Mouse (Mus musculus) retina, postnatal 7 days (tissue): Measurements from ENCODE around the gene Nrros.

ENCODE experiments used
- DNase-seq: peaks from one replicate; pipeline ENCODE4 v3.0.0-alpha.2; 2012; ENCODE audit warnings: low read depth, low spot score

Nrros gene

DNA sequence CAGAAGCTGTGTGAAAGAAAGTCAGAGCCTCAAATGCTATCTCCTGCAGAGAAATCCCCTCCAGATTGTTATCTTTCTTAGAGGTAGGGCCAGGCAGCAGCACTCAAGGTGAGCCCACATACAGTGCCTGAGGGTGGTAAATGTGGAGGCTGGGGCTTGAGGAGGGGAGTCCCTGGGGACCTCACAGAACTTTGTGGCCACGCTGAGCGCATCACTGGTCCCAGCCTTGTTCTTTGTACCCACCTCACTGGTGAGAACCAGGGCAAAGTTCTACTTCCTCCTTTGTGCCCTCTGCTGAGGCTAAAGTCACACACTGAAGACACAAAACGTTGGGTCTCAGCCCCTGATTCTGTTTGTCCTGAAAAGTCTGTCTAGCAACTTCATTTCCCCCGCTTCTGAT lies 2.0 kb downstream of the Nrros start:
- no peak for DNase-seq

GRCm38 (mm10) chr16:32160742-32161323 lies 4.6 kb downstream of the Nrros start:
- DNase-seq = no peak

DNA sequence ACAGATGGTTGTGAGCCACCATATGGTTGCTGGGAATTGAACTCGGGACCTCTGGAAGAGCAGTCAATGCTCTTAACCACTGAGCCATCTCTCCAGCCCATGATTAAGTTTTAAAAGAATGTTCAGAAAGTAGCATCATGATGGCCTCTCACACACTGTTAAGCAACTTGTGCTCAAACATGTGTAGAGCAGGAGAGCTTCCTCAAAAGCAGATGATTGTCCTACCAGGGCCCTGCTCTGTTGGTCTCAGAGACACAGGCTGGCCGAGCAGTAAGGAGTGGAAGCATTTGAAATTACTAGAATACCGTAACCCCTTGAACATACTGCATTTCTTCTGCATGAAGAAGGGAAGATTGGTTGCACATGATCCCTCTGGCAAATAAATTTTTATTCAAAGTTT lies 6.4 kb downstream of the Nrros start:
- DNase-seq = no peak

- DNase-seq = no peak
Measured at GRCm38 (mm10) chr16:32157369-32157768, 8.0 kb downstream of the Nrros start.

- DNase-seq = no peak
Measured at GRCm38 (mm10) chr16:32156719-32157118, 8.7 kb downstream of the Nrros start.

- no peak for DNase-seq
Measured at GRCm38 (mm10) chr16:32154437-32154836, 11.0 kb downstream of the Nrros start.

DNA sequence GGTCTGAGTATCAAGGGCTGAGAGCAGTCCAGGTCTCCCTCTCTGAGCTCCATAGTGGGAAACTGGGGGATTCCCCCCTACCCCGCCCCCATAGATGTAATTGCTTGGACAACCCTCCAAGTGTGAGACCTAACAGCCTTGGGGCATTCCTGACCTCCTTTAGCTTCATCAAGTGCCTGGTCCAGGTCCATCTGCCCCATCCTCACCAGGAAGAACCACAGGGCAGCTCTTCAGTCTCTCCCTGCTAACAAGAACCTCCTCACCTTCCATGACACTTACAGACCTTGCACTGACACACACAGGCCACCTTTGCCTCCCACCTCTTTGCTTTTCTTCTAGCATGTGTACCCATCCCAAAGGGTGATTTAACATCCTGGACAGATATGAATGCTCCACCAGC lies 11.4 kb downstream of the Nrros start:
- no peak for DNase-seq

GRCm38 (mm10) chr16:32147589-32148207 lies 17.7 kb downstream of the Nrros start:
- DNase-seq = no peak

- no peak for DNase-seq
Measured at GRCm38 (mm10) chr16:32144592-32144991, 20.8 kb downstream of the Nrros start.

DNA sequence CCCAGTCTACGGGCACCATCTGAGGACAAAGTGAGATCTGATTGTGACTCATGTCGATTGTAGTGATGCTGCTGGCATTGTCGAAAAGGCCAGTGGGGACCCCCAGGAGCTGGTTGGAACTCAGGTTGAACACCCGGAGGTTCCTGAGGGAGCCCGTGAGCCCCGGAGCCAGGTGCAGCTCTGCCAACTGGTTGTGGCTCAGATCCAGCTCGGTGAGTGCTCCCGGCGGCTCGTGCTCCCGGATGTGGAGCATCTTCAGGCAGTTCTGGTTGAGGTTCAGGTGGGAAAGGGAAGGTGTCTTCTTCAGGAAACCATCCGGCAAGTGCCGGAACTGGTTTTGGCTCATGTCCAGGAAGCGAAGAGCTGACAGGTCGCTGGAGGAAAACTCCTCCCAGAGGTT lies 21.6 kb downstream of the Nrros start:
- DNase-seq = no peak

GRCm38 (mm10) chr16:32138954-32139353 lies 26.4 kb downstream of the Nrros start:
- DNase-seq = no peak

DNA sequence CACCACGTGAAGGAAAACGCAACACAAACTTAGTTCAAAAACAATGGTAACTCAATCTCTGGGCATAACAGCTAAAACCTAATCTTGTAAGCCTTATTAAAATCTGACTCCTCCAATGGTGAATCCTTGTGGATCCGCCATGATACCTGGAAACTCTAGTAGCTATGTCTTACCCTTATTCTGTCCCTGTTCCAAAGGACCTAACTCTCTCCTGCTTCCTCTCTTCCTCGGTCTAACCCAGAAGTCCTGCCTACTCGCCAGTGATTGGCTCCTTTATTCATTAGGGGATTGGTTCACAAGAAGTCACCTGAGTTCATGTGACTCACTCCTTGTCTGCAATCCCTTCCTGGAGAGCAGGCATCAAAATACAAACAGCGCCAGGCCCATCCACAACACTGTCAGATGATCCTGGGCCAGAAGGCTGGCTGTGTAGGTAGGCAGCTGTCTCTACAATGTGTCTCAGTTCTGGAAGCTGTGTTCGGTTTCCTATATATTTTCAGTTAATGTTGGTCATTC lies 29.5 kb downstream of the Nrros start:
- no peak for DNase-seq

- no peak for DNase-seq
Measured at GRCm38 (mm10) chr16:32133148-32133547, 32.2 kb downstream of the Nrros start.

GRCm38 (mm10) chr16:32130190-32130826 lies 35.1 kb downstream of the Nrros start:
- no peak for DNase-seq

DNA sequence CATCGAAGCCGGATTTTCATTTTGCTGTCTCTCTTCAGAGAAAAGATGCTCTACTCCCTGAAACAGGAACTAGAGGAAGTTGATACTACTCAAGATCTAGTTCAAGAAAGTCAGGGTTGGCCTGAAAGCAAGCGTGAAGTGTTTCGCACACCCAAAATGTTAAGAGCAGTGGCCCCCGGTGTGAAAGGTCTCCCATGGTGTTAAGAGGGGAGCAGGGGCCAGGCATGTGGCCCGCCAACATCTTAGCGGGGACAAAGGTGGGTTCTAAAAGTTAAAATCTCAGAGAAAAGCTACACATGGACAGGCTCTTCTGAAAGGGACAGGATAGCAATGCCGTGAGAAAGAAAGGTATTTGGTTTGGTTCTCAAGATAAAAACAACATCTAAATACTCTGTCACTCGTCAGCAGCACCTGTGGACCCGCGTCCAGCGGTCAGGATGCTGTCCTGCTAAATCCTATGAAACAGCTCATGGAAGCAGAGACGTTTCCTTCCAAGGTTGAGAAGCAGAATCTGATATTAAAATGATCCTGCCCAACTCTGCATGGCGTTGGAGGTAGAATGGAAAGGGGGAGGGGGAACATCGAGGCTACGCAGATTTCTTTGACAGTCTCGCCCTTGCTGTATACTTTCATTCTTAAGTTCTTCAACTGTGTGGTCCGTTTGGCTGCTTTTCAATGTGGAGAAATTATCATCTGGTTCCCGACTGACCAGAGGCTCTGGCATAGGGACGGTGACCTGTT lies 35.8 kb downstream of the Nrros start:
- no peak for DNase-seq

- DNase-seq = no peak
Measured at GRCm38 (mm10) chr16:32127046-32127445, 38.3 kb downstream of the Nrros start.

DNA sequence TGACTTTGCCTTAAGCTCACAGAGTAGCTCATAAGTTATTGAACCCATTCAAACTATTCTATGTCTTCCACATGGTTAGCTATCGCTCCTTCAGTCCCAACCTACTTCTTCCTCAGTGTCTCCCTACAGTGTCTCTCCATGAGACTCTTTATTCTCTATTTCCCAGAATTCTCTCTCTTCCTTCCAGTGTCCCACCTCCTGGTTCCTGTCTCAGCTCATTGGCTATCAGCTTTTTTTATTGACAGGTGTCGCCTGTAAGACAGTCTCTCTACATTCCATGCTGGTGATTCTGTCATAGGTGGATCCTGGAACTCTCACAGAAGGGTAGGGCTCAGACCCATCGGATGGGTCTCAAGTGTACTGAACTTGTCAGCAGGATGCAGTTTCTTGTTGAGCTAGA lies 40.0 kb downstream of the Nrros start:
- DNase-seq = no peak

DNA sequence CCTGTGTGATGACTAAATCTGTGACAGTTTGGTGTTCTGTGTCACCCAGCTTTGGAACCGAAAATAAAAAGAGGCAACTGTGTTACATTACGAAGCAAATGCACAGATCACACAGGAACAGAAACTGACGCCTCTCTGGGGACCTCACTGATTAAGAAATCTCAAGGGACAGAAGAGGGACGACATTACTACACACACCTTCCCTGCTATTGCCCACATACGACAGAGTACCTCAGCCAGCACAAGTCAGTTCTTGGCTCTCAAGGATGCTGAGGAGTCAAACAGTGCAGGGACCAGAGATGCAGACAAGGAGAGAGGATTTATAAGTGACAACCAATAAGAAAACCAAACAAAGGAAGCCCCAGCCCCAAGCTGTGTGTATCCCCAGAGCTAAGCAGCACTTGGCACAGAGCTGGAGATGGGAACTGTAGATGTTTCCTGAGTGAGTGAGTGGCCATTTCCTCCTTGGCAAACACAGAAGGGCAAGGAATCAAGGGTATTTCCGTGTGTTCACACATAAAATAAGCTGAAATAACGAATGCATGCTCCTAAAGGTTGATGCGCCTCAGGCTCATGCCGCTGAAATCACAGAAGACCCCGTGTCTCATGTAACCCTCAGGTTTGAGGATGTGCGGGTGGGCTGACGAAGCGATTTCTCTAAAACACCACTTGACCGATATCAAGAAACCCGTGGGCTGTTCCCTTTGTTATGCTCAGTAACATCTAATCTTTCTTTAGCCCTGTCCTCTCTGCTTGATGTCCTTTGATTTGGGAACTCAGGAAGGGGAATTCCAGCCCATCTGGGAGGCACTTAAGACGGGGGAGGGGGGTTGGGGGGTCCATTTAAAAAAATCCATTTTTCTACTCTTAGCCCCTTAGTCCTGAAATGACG lies 40.7 kb downstream of the Nrros start:
- DNase-seq = no peak

DNA sequence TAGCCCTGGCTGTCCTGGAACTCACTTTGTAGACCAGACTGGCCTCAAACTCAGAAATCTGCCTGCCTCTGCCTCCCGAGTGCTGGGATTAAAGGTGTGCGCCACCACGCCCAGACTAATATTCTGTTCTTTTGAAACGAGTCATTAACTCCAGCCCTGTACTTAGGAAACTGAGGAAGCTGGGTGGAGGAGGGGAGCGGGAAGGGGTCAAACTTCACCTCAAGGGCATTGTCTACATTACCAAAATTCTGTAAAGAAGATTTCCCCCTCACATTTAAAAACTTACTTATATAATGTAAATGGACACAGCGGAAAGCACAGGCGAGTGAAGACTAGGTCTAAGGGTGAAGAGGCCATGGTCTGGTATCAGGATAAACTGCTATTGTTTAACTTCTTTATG lies 41.4 kb downstream of the Nrros start:
- DNase-seq = no peak

DNA sequence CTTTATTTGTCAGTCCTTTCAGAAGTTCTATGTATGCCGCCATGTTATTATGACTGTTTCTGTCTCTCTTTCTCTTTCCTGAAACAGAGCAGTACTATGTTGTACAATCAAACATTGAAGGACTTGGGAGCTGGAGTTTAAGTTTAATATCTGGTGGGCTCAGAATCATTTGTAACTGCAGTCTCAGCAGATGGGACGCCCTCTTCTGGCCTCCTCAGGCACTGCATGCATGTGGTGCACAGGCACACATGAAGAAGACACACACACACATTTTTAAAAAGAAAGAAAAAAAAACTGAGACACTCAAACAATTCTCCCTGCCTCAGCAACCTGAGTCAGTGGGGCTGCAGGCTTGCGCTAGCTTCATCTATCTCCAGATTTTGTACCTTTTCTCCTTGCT lies 44.9 kb downstream of the Nrros start:
- DNase-seq = no peak

DNA sequence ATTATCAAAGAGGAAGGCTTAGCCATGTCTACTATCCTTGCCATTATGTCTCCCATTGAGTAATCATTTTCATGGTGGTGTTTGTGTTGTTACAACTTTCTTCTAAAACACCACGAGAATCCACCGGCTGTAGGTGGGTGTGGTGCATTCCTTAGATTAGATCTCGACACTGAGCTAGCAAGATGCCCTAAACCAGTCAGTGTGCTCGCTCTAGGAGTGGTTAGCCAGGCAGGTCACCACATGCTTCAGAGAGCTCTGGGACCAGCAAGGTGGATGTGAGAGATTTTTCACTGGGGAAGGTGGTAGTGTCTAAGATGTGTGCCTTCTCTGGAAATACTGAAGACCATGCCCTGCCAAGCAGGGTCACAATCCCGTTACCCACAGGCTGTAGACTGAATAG lies 49.2 kb downstream of the Nrros start:
- no peak for DNase-seq
